Mouse (Mus musculus) C2C12 (cell line): Measurements from ENCODE around the gene Lrch3. TPM values are rescaled to one million over a fixed set of nuclear protein-coding genes. Genes with fewer than 3 reads are reported as not detected.

Source experiments
- H3K27me3 ChIP-seq: one replicate; pipeline ENCODE4 v1.6.1; 2011; ENCODE audit not compliant: control insufficient read depth, insufficient read depth, insufficient read length
- H3K36me3 ChIP-seq: one replicate; pipeline ENCODE4 v1.6.1; 2011; ENCODE audit not compliant: control insufficient read depth, insufficient read depth
- H3K4me3 ChIP-seq: one replicate; pipeline ENCODE4 v1.5.1; 2011; ENCODE audit warnings: mild to moderate bottlenecking, control low read depth; ENCODE audit not compliant: poor library complexity, insufficient read depth, severe bottlenecking
- H3K79me2 ChIP-seq: one replicate; pipeline ENCODE4 v1.6.1; 2011; ENCODE audit not compliant: control insufficient read depth, insufficient read depth
- H3K79me3 ChIP-seq: one replicate; pipeline ENCODE4 v1.6.1; 2011; ENCODE audit warnings: low read depth, control low read depth
- H3ac ChIP-seq: one replicate; pipeline ENCODE3; 2011; ENCODE audit warnings: low read depth; ENCODE audit not compliant: control insufficient read depth, insufficient read length
- CEBPB ChIP-seq: IDR thresholded peaks from one replicate; pipeline ENCODE4 v1.6.1; 2011; ENCODE audit warnings: low read depth, mild to moderate bottlenecking, control low read depth, moderate library complexity
- CTCF ChIP-seq: IDR thresholded peaks from one replicate; pipeline ENCODE4 v1.5.1; 2011; ENCODE audit not compliant: control insufficient read depth, insufficient read depth, insufficient read length
- FOSL1 ChIP-seq: IDR thresholded peaks from one replicate; pipeline ENCODE4 v1.8.0; 2011; ENCODE audit warnings: mild to moderate bottlenecking, low read length; ENCODE audit not compliant: poor library complexity, insufficient read depth, severe bottlenecking
- MAX ChIP-seq: IDR thresholded peaks from one replicate; pipeline ENCODE4 v1.6.1; 2011; ENCODE audit warnings: mild to moderate bottlenecking, control low read depth
- MYOD1 ChIP-seq: IDR thresholded peaks from one replicate; pipeline ENCODE4 v1.6.1; 2011; ENCODE audit warnings: low read depth; ENCODE audit not compliant: control insufficient read depth, insufficient read length
- MYOG ChIP-seq: IDR thresholded peaks from one replicate; pipeline ENCODE4 v1.6.1; 2011; ENCODE audit not compliant: control insufficient read depth, insufficient read length; ENCODE audit errors: extremely low read depth
- USF1 ChIP-seq: IDR thresholded peaks from one replicate; pipeline ENCODE4 v1.6.1; 2011; ENCODE audit warnings: low read depth, mild to moderate bottlenecking, control low read depth, moderate library complexity
- polyA plus RNA-seq: library from polyadenylated mRNA; unstranded; fragments of >200 nt; fragmentation: generic; extraction: Trizol; gene quantifications from one replicate; pipeline ENCODE4 v1.2.1, GENCODE M21; 2012; ENCODE audit warnings: missing spikeins

The Lrch3 gene
- polyA plus RNA-seq, 1 experiment: 6.7 TPM

- Histone ChIP-seq H3K79me2 (no peaks in the 10 kb centered on the region), H3K27me3 (no peaks in the 10 kb centered on the region), H3K79me3 (no peaks in the 10 kb centered on the region), H3K36me3 (peaks cover 60% of the 10 kb centered on the region), H3K4me3 (no peak overlapping the region), H3ac (no peak overlapping the region)
- TF ChIP-seq CEBPB (no peak), USF1 (no peak), FOSL1 (no peak), MYOD1 (no peak), MYOG (no peak)
These were observed 96.3 kb downstream of the Lrch3 start for GRCm38 (mm10) chr16:33010166-33010565.

- Histone ChIP-seq H3K79me2 (no peaks in the 10 kb centered on the region), H3K4me3 (no peak overlapping the region)
- TF ChIP-seq MAX (no peak), MYOD1 (no peak), MYOG (no peak), USF1 (no peak), CEBPB (no peak), FOSL1 (no peak), CTCF (no peak)
These were observed 99.9 kb downstream of the Lrch3 start for GRCm38 (mm10) chr16:33013801-33014200.

GRCm38 (mm10) chr16:33014921-33015320 lies 101.0 kb downstream of the Lrch3 start:
- Histone ChIP-seq H3K79me3 (no peaks in the 10 kb centered on the region), H3K27me3 (no peaks in the 10 kb centered on the region), H3K4me3 (no peak overlapping the region), H3ac (no peak overlapping the region), H3K79me2 (no peaks in the 10 kb centered on the region), H3K36me3 (peaks cover 37% of the 10 kb centered on the region)
- TF ChIP-seq CEBPB (no peak), MYOD1 (no peak), CTCF (no peak), MYOG (no peak), FOSL1 (no peak), USF1 (no peak), MAX (no peak)

More at GRCm38 (mm10) chr16:33013801-33014200, 99.9 kb downstream of the Lrch3 start:
- no peaks in the 10 kb centered on the region for H3K27me3 ChIP-seq
- H3K79me3 ChIP-seq: no peaks in the 10 kb centered on the region
- peaks cover 41% of the 10 kb centered on the region for H3K36me3 ChIP-seq
- no peak overlapping the region for H3ac ChIP-seq

- Histone ChIP-seq H3K27me3 (no peaks in the 10 kb centered on the region), H3K36me3 (peaks cover 33% of the 10 kb centered on the region), H3K79me3 (no peaks in the 10 kb centered on the region), H3K79me2 (no peaks in the 10 kb centered on the region), H3K4me3 (no peak overlapping the region), H3ac (no peak overlapping the region)
- no peak for TF ChIP-seq CTCF
- TF ChIP-seq MYOG: no peak
- TF ChIP-seq USF1: no peak
- TF ChIP-seq MYOD1: no peak
- TF ChIP-seq FOSL1: no peak
- no peak for TF ChIP-seq CEBPB
- TF ChIP-seq MAX: no peak
These were observed 101.6 kb downstream of the Lrch3 start for GRCm38 (mm10) chr16:33015396-33015907.

GRCm38 (mm10) chr16:33015986-33016385 lies 102.1 kb downstream of the Lrch3 start:
- TF ChIP-seq MYOD1 (no peak), FOSL1 (no peak), CEBPB (no peak), CTCF (no peak), MYOG (no peak), MAX (no peak), USF1 (no peak)
- Histone ChIP-seq H3K27me3 (no peaks in the 10 kb centered on the region), H3K79me3 (no peaks in the 10 kb centered on the region), H3K4me3 (no peak overlapping the region), H3K79me2 (no peaks in the 10 kb centered on the region), H3K36me3 (peaks cover 29% of the 10 kb centered on the region), H3ac (no peak overlapping the region)
